ENCODE assay signal across 24 mouse cellular contexts in the genomic region with DNA sequence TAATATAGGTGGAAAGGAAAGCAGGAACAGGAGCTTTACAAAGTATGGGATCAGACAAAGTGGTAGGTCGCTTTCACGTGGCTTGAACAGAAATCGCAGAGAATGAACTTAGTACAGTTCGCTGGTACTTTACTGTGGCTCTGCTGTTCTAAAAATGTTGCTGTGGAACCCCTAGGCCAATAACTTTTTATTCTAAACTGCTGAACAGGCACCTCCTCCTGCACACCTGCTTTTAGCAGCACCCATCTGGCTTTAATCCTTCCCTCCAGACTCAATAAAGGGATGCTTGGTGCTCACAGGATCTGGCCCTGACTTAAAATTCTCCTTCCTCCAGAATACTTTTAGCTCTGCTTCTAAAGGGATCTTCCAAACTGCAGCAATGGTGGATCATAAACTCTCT.
"Had no signal": no experiment of that assay in that cellular context is flagged by ENCODE, and none has a peak within 500 bp of the region (broad histone marks: within the 10 kb centered on the region; RNA-seq: fewer than 3 reads in every experiment).

No protein-coding gene starts in this region.

- H3K9ac ChIP-seq: heart, embryonic 13.5 days; heart, embryonic 15.5 days; hindbrain, embryonic 14.5 days; intestine, embryonic 15.5 days; limb, embryonic 15.5 days; liver, embryonic 13.5 days; liver, embryonic 15.5 days had no signal

- H3K4me3 ChIP-seq: heart, adult 2 months; heart, embryonic 13.5 days; heart, embryonic 15.5 days; intestine, embryonic 15.5 days; layer of hippocampus, adult 2 months; limb, embryonic 15.5 days; liver, embryonic 13.5 days; liver, embryonic 15.5 days had no signal

- ATAC-seq: hindbrain, embryonic 16.5 days; inflammation-experienced regulatory T-cells, adult 6 months; intestine, embryonic 15.5 days; intestine, postnatal 0 days had no signal

- H3K9me3 ChIP-seq: heart, embryonic 13.5 days; heart, embryonic 15.5 days; intestine, embryonic 15.5 days; limb, embryonic 15.5 days; liver, embryonic 13.5 days; liver, embryonic 15.5 days had no signal

- DNase-seq: gastrocnemius, postnatal 14 days; gastrocnemius, postnatal 36 days; heart, adult 11 months; heart, adult 2 months; heart, postnatal 14 days; heart, postnatal 36 days; kidney, adult 18-20 months; kidney, adult 8-10 months; kidney, postnatal 10 days; kidney, postnatal 25 days; kidney, postnatal 4 days; left cerebral cortex, postnatal 4 days; liver, embryonic 13.5 days had no signal

- H3K4me1 ChIP-seq: intestine, embryonic 15.5 days; limb, embryonic 15.5 days; liver, embryonic 13.5 days; liver, embryonic 15.5 days had no signal

- H3K36me3 ChIP-seq: heart, embryonic 13.5 days; heart, embryonic 15.5 days; intestine, embryonic 15.5 days; limb, embryonic 15.5 days; liver, embryonic 13.5 days; liver, embryonic 15.5 days had no signal

- H3K4me2 ChIP-seq: heart, embryonic 11.5 days; heart, embryonic 13.5 days; heart, embryonic 15.5 days; hindbrain, embryonic 14.5 days; intestine, embryonic 15.5 days; limb, embryonic 15.5 days; liver, embryonic 13.5 days; liver, embryonic 15.5 days had no signal

- H3K27me3 ChIP-seq: heart, embryonic 13.5 days; heart, embryonic 15.5 days; intestine, embryonic 15.5 days; limb, embryonic 15.5 days; liver, embryonic 13.5 days; liver, embryonic 15.5 days had no signal

- H3K27ac ChIP-seq: heart, adult 2 months; heart, embryonic 13.5 days; heart, embryonic 15.5 days; hindbrain, embryonic 14.5 days; intestine, embryonic 15.5 days; layer of hippocampus, adult 2 months; limb, embryonic 15.5 days; liver, embryonic 13.5 days; liver, embryonic 15.5 days had no signal
